Mouse (Mus musculus) lung, postnatal 4 days (tissue): ENCODE data around the gene Nfkbie.

ENCODE experiments used
- DNase-seq, 2 experiments: peaks; one replicate each; pipeline ENCODE4 v3.0.0; 2021

Nfkbie gene

GRCm38 (mm10) chr17:45544001-45544872, 11.3 kb upstream of the Nfkbie start:
- no peak for DNase-seq

GRCm38 (mm10) chr17:45544873-45545277, 10.6 kb upstream of the Nfkbie start:
- DNase-seq, result no peak

GRCm38 (mm10) chr17:45545278-45545961, 10.1 kb upstream of the Nfkbie start:
- no peak for DNase-seq

- DNase-seq, result no peak
Measured at GRCm38 (mm10) chr17:45546941-45547340, 8.6 kb upstream of the Nfkbie start.

GRCm38 (mm10) chr17:45547461-45548190, 7.9 kb upstream of the Nfkbie start:
- no peak for DNase-seq

- no peak for DNase-seq
Measured at GRCm38 (mm10) chr17:45548541-45549512, 6.7 kb upstream of the Nfkbie start.

- DNase-seq, result no peak
Measured at GRCm38 (mm10) chr17:45549617-45550181, 5.8 kb upstream of the Nfkbie start, which contains the start of gene Tmem151b. Gene Tmem151b (minus strand): TSS chr17:45549677.

GRCm38 (mm10) chr17:45550253-45550652, 5.2 kb upstream of the Nfkbie start:
- DNase-seq, result no peak

- DNase-seq, result no peak
Measured at GRCm38 (mm10) chr17:45551249-45551796, 4.2 kb upstream of the Nfkbie start.

GRCm38 (mm10) chr17:45551816-45552451, 3.6 kb upstream of the Nfkbie start:
- peak; percentile 65 to 85 for DNase-seq

GRCm38 (mm10) chr17:45553065-45553464, 2.4 kb upstream of the Nfkbie start:
- DNase-seq, result no peak

- DNase-seq, result no peak
Measured at GRCm38 (mm10) chr17:45554420-45554819, 1.1 kb upstream of the Nfkbie start.

GRCm38 (mm10) chr17:45556107-45556489, 595 bp downstream of the Nfkbie start:
- no peak for DNase-seq

GRCm38 (mm10) chr17:45556514-45557245, 1.2 kb downstream of the Nfkbie start:
- peak in 1 of 2 experiments; percentile 16 for DNase-seq

GRCm38 (mm10) chr17:45557246-45557824, 1.8 kb downstream of the Nfkbie start:
- DNase-seq, result peak in 1 of 2 experiments; percentile 7

- DNase-seq, result peak in 1 of 2 experiments; percentile 7
Measured at GRCm38 (mm10) chr17:45557998-45558862, 2.7 kb downstream of the Nfkbie start.

GRCm38 (mm10) chr17:45559732-45560525, 4.4 kb downstream of the Nfkbie start:
- peak in 1 of 2 experiments; percentile 3 for DNase-seq

- DNase-seq, result no peak
Measured at GRCm38 (mm10) chr17:45563216-45563615, 7.7 kb downstream of the Nfkbie start.
